Mouse (Mus musculus) urinary bladder, postnatal 4 days (tissue): Measurements from ENCODE around the gene Gm10340.
"Not testable (repeated sequence)": the region's sequence is repeated elsewhere in the genome, so short reads cannot be mapped to it uniquely, and the experiment has no call there.

ENCODE experiments used
- DNase-seq, 2 experiments: peaks; one replicate each; pipeline ENCODE4 v3.0.0; 2021 to 2022; ENCODE audit warnings: low spot score in 2 of 2

Gm10340 gene

DNA sequence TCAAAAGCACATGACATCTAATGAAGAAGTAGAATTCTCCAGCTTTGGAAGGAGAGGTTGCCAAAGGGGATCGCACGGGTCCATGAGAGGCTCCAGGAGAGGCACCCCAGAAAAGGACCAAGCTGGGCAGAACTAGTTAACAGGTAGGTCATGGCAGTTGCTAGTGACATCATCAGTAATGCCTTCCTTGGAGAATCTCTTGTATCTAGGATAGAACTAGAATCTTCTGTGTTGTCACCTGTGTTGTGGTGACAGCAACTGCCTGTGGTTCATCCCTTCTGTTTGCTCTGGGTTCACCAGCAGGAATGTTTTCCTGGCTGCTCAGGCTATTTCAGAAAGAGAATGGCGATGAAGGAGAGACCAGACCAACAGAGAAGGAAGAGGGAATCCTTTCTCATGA lies at the start of gene Gm10340:
Gene Gm10340 (plus strand): TSS at position 301 of the 400 bp plus-strand sequence.
- DNase-seq, result not testable (repeated sequence)

DNA sequence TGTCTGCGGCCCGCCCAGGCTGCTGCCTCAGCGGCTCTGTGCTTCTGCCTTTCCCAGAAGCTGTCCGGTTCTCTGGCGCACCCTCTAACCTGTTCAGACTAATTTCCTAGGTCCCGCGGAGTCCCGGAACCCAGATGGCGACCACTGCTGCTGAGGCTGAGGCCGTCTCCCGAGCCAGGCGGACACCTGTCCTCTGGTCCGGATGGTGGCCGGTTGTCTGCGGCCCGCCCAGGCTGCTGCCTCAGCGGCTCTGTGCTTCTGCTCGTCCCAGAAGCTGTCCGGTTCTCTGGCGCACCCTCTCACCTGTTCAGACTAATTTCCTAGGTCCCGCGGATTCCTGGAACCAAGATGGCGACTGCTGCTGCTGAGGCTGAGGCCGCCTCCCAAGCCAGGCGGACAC lies 17.7 kb upstream of the Gm10340 start:
- peak; percentile 42 to 52 for DNase-seq

GRCm38 (mm10) chr14:3187955-3188354 lies 54.2 kb downstream of the Gm10340 start, which contains the start of gene Gm5795:
Gene Gm5795 (plus strand): TSS chr14:3188255.
- not testable (repeated sequence) for DNase-seq
